Mouse (Mus musculus) right cerebral cortex, postnatal 25 days (tissue): ENCODE results near the gene Parp3.

Experiments used
- DNase-seq: peaks from one replicate; pipeline ENCODE4 v3.0.0; 2022

Gene Parp3

DNA sequence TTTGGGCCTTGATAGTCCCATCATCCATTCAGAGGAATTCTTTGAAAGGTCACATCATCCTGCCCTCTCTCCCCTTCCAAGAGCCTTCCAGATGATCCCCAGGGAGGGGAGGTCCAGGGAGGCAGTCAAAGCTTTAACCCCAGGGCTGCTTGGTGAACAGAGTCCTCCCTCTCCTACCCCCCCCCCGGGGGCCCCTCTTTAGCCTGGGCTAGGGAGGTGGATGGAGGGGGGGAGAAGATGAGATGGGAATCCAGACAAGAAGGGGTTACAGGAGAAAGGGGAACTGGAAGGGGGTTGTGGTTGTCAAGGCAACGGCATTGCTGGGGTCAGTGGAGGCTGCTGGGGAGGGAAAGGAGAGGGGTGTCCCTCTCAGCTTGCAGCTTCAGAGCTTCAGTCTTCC is 56.1 kb downstream of the Parp3 start:
- no peak for DNase-seq
